Mouse (Mus musculus) kidney, postnatal 0 days (tissue): Measurements from ENCODE around the gene Gm17018. TPM values are rescaled to one million over a fixed set of nuclear protein-coding genes. Genes with fewer than 3 reads are reported as not detected.
A peak's percentile ranks its signal among the peaks of the same experiment; 100 is the strongest.

Experiments used
- ATAC-seq: fragments of 200-750 bp; cut with Nextera tagmentation; replicated peaks from 2 replicates; pipeline ENCODE4 v1.8.0; 2017; ENCODE audit warnings: low read depth, moderate number of reproducible peaks, moderate TSS enrichment, moderate library complexity; ENCODE audit not compliant: low FRiP score
- DNase-seq: peaks from one replicate; pipeline ENCODE4 v3.0.0-alpha.2; 2016; ENCODE audit warnings: low spot score
- H3K27ac ChIP-seq: fragments of 300-500 bp; sonication (generic); 2 replicates; pipeline ENCODE4 v1.5.1; 2014; ENCODE audit warnings: mild to moderate bottlenecking
- H3K27me3 ChIP-seq: fragments of 300-500 bp; sonication (generic); 2 replicates; pipeline ENCODE4 v1.6.1; 2014; ENCODE audit warnings: low read length, mixed read lengths; ENCODE audit not compliant: insufficient read depth
- H3K36me3 ChIP-seq: fragments of 300-500 bp; sonication (generic); 2 replicates; pipeline ENCODE4 v1.6.1; 2014; ENCODE audit warnings: low read length, mixed read lengths; ENCODE audit not compliant: insufficient read depth
- H3K4me1 ChIP-seq: fragments of 300-500 bp; sonication (generic); replicated peaks from 2 replicates; pipeline ENCODE4 v1.6.1; 2014; ENCODE audit warnings: antibody characterized with exemption, low read length, mixed read lengths; ENCODE audit not compliant: insufficient read depth
- H3K4me2 ChIP-seq: fragments of 300-500 bp; sonication (generic); 2 replicates; pipeline ENCODE4 v1.6.1; 2014; ENCODE audit warnings: mild to moderate bottlenecking, low read length, moderate library complexity, mixed read lengths
- H3K4me3 ChIP-seq: fragments of 300-500 bp; sonication (generic); replicated peaks from 2 replicates; pipeline ENCODE4 v1.5.1; 2014; ENCODE audit warnings: low read depth, low read length
- H3K9ac ChIP-seq: fragments of 300-500 bp; sonication (generic); 2 replicates; pipeline ENCODE4 v1.6.1; 2014; ENCODE audit warnings: low read depth, low read length
- H3K9me3 ChIP-seq: fragments of 300-500 bp; sonication (generic); replicated peaks from 2 replicates; pipeline ENCODE4 v1.6.1; 2016; ENCODE audit warnings: low read length, inconsistent platforms, mixed read lengths
- CTCF ChIP-seq: IDR thresholded peaks from 2 replicates; pipeline ENCODE4 v1.5.1; 2016; ENCODE audit warnings: antibody characterized with exemption, low read depth, mild to moderate bottlenecking, moderate library complexity
- WGBS: fragments of 180-500 bp; shearing (Covaris S2); extraction: QIAGEN DNeasy Blood & Tissue Kit; methylation state at CpG from one replicate; pipeline ENCODE4 v1.1.7; 2014; 5-methylcytosine and 5-hydroxymethylcytosine counted together
- polyA plus RNA-seq: library from polyadenylated mRNA; unstranded; fragments of >200 nt; fragmentation: Nextera tagmentation; extraction: Ambion mirVana; gene quantifications from 2 replicates; pipeline ENCODE4 v1.2.1, GENCODE M21; 2015

The Gm17018 gene
- polyA plus RNA-seq, 1 experiment from 2014 or later = 49.2 TPM

GRCm38 (mm10) chr19:45565925-45566715, 5.7 kb downstream of the Gm17018 start:
- no peaks in the 10 kb centered on the region for H3K27me3 ChIP-seq
- DNase-seq = no peak
- WGBS = 46% methylated on average over 15 of the region's 15 CpGs
- H3K4me2 ChIP-seq = no peak overlapping the region
- TF ChIP-seq CTCF = no peak
- no peak overlapping the region for H3K27ac ChIP-seq
- no peak for ATAC-seq
- no peak overlapping the region for H3K9ac ChIP-seq
- peaks cover 9% of the 10 kb centered on the region; the same call in 1 of the 2 replicates for H3K4me1 ChIP-seq
- no peaks in the 10 kb centered on the region for H3K9me3 ChIP-seq
- H3K4me3 ChIP-seq = no peak overlapping the region
- peaks cover 4% of the 10 kb centered on the region; the same call in 1 of the 2 replicates for H3K36me3 ChIP-seq

DNA sequence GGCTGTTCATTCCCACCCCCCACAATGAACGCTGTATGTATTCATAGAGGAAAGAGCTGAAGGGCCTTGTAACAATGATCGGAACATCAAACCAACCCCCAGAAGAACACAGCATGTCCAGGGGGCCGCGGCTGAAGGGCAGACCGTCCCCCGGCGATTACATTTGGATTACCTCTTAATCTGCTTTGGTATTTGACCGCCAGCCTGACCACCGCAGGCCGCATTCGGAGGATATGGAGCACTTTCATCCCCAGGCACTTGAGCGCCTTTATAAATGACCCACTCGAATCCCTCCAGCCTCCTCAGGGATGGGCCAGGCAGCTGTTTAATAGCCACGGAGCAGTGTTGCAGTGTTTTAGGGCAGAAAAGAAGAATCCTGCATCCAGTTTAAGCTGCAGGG, 7.0 kb downstream of the Gm17018 start:
- ATAC-seq = no peak
- H3K27ac ChIP-seq = no peak overlapping the region
- H3K27me3 ChIP-seq = no peaks in the 10 kb centered on the region
- TF ChIP-seq CTCF = no peak
- no peaks in the 10 kb centered on the region for H3K9me3 ChIP-seq
- no peak for DNase-seq
- no peak overlapping the region for H3K4me2 ChIP-seq
- H3K9ac ChIP-seq = no peak overlapping the region
- H3K36me3 ChIP-seq = peaks cover 4% of the 10 kb centered on the region; the same call in 1 of the 2 replicates
- WGBS = 69% methylated on average over 14 of the region's 14 CpGs
- peaks cover 9% of the 10 kb centered on the region; the same call in 1 of the 2 replicates for H3K4me1 ChIP-seq
- no peak overlapping the region for H3K4me3 ChIP-seq

DNA sequence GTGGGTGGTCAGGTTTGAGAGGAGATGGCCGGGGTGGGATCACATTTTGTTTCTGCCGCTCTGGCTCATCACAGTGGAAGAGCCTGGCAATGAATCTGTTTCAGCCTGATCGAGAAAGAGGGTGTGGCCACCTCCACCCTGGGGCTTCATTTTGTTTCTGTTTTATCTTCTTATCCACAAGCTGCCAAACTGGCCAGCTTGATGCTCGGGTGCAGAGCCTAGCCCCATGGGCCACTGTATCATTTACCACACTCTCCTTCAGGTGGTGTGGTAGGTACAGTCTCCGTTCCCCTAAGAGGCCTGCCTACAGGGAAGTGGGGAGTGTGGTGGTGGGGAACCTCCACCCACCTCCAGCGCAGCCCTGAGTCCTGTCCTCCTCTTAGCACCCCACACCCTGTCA, 12.6 kb downstream of the Gm17018 start:
- Histone ChIP-seq H3K9me3 (no peaks in the 10 kb centered on the region), H3K9ac (no peak overlapping the region), H3K4me3 (no peak overlapping the region), H3K27ac (no peak overlapping the region), H3K36me3 (peaks cover 12% of the 10 kb centered on the region), H3K4me2 (no peak overlapping the region), H3K27me3 (no peaks in the 10 kb centered on the region), H3K4me1 (peaks cover 3% of the 10 kb centered on the region; the same call in 1 of the 2 replicates)
- ATAC-seq = no peak
- 83% methylated on average over 6 of the region's 6 CpGs for WGBS
- TF ChIP-seq CTCF = no peak
- no peak for DNase-seq

- H3K4me1 ChIP-seq = peaks cover 3% of the 10 kb centered on the region; the same call in 1 of the 2 replicates
- H3K9ac ChIP-seq = no peak overlapping the region
- H3K4me2 ChIP-seq = no peak overlapping the region
- ATAC-seq (peak; percentile 60; the same call in 1 of the 2 replicates), DNase-seq (peak; percentile 91)
- H3K36me3 ChIP-seq = peaks cover 20% of the 10 kb centered on the region
- H3K27me3 ChIP-seq = no peaks in the 10 kb centered on the region
- WGBS = 20% methylated on average over 6 of the region's 6 CpGs
- TF ChIP-seq CTCF = peak; percentile 95
- no peak overlapping the region for H3K27ac ChIP-seq
- H3K9me3 ChIP-seq = no peaks in the 10 kb centered on the region
- H3K4me3 ChIP-seq = no peak overlapping the region
Measured at GRCm38 (mm10) chr19:45573861-45574267, 13.4 kb downstream of the Gm17018 start.

- DNase-seq (no peak), ATAC-seq (no peak)
- Histone ChIP-seq H3K4me2 (no peak overlapping the region), H3K36me3 (peaks cover 25% of the 10 kb centered on the region), H3K4me3 (no peak overlapping the region), H3K9me3 (no peaks in the 10 kb centered on the region), H3K9ac (no peak overlapping the region), H3K27me3 (no peaks in the 10 kb centered on the region), H3K27ac (no peak overlapping the region), H3K4me1 (peaks cover 3% of the 10 kb centered on the region; the same call in 1 of the 2 replicates)
- 77% methylated on average over 7 of the region's 7 CpGs for WGBS
- no peak for TF ChIP-seq CTCF
Measured at GRCm38 (mm10) chr19:45574339-45574898, 14.0 kb downstream of the Gm17018 start.

DNA sequence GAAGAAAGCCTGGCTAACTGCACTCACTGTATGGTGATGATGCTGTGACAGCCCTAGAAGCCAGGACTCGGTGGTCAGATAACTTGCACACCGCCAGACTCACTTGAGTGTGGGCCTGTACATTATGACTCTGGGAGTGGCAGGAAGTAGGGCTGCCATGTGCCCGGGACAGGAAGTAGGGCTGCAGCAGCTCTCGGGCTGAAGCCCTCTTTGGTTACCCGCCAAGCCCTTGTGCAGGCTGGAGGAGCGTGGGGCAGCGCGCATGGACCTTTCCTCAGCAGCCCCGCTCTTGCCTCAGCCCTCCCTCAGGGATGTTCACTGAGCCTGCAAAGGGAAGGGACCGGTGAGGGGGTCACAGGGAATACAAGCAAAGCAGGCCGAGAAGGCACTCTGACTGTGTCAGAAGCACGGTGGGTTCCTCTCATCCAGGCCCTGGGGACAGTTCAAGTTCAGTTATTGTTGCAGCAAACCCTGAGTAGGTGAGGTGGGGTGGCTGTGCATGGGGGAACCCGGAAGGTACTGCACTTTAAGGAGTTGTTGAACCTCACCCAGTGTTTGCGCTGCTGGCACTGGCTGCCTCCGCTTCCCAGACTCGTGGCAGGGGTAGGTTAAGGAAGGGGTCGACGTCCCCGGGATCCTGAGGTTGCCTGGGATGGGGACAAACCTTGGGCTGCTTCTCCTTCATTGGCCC, 14.7 kb downstream of the Gm17018 start:
- H3K9ac ChIP-seq = no peak overlapping the region
- ATAC-seq = no peak
- no peak overlapping the region for H3K4me2 ChIP-seq
- no peaks in the 10 kb centered on the region for H3K27me3 ChIP-seq
- no peak overlapping the region for H3K4me3 ChIP-seq
- TF ChIP-seq CTCF = no peak
- 47% methylated on average over 19 of the region's 19 CpGs for WGBS
- H3K4me1 ChIP-seq = no peaks in the 10 kb centered on the region; the same call in 1 of the 2 replicates
- no peak for DNase-seq
- peaks cover 27% of the 10 kb centered on the region for H3K36me3 ChIP-seq
- no peaks in the 10 kb centered on the region for H3K9me3 ChIP-seq
- H3K27ac ChIP-seq = no peak overlapping the region
